Mouse (Mus musculus) liver, embryonic 12.5 days (tissue): ENCODE measurements around the gene Zmynd10. TPM values are rescaled to one million over a fixed set of nuclear protein-coding genes. Genes with fewer than 3 reads are reported as not detected.
A peak's percentile ranks its signal among the peaks of the same experiment; 100 is the strongest.

Source experiments
- ATAC-seq: fragments of 200-750 bp; cut with Nextera tagmentation; 2 replicates; pipeline ENCODE4 v1.8.0; 2017; ENCODE audit warnings: moderate number of reproducible peaks, mild to moderate bottlenecking, moderate library complexity
- H3K27ac ChIP-seq: fragments of 300-500 bp; sonication (generic); 2 replicates; pipeline ENCODE4 v1.5.1; 2016; ENCODE audit warnings: mild to moderate bottlenecking
- H3K27me3 ChIP-seq: fragments of 300-500 bp; sonication (generic); replicated peaks from 2 replicates; pipeline ENCODE4 v1.6.1; 2016; ENCODE audit warnings: mild to moderate bottlenecking, moderate library complexity
- H3K36me3 ChIP-seq: fragments of 300-500 bp; sonication (generic); 2 replicates; pipeline ENCODE4 v1.6.1; 2016; ENCODE audit warnings: mild to moderate bottlenecking, moderate library complexity
- H3K4me1 ChIP-seq: fragments of 300-500 bp; sonication (generic); 2 replicates; pipeline ENCODE4 v1.6.1; 2016
- H3K4me2 ChIP-seq: fragments of 300-500 bp; sonication (generic); 2 replicates; pipeline ENCODE4 v1.6.1; 2016; ENCODE audit warnings: mild to moderate bottlenecking, moderate library complexity
- H3K4me3 ChIP-seq: fragments of 300-500 bp; sonication (generic); 2 replicates; pipeline ENCODE4 v1.5.1; 2016; ENCODE audit warnings: mild to moderate bottlenecking, moderate library complexity
- H3K9ac ChIP-seq: fragments of 300-500 bp; sonication (generic); 2 replicates; pipeline ENCODE4 v1.6.1; 2016; ENCODE audit warnings: mild to moderate bottlenecking, moderate library complexity
- H3K9me3 ChIP-seq: fragments of 300-500 bp; sonication (generic); replicated peaks from 2 replicates; pipeline ENCODE4 v1.6.1; 2016; ENCODE audit warnings: mild to moderate bottlenecking, moderate library complexity
- WGBS: fragments of 180-500 bp; shearing (Covaris S2); methylation state at CpG from one replicate; pipeline ENCODE4 v1.1.7; 2016; ENCODE audit not compliant: insufficient replicate concordance; 5-methylcytosine and 5-hydroxymethylcytosine counted together
- polyA plus RNA-seq: library from polyadenylated mRNA; unstranded; fragments of >200 nt; fragmentation: Nextera tagmentation; extraction: Ambion mirVana; gene quantifications from 2 replicates; pipeline ENCODE4 v1.2.1, GENCODE M21; 2016

The Zmynd10 gene
- polyA plus RNA-seq, 1 experiment from 2014 or later = not detected

GRCm38 (mm10) chr9:107550491-107551116, 3.5 kb downstream of the Zmynd10 start:
- H3K36me3 ChIP-seq = no peaks in the 10 kb centered on the region
- H3K9me3 ChIP-seq = no peaks in the 10 kb centered on the region
- WGBS = 37% methylated on average over 23 of the region's 23 CpGs
- H3K9ac ChIP-seq = peak overlapping the region; percentile 76
- H3K27ac ChIP-seq = 0 out of 2 replicates have a peak overlapping the region, but pooled peaks have one; percentile 57
- peaks cover 45% of the 10 kb centered on the region for H3K27me3 ChIP-seq
- peak overlapping the region; percentile 95 for H3K4me2 ChIP-seq
- peaks cover 66% of the 10 kb centered on the region for H3K4me1 ChIP-seq
- ATAC-seq = no peak
- H3K4me3 ChIP-seq = peak overlapping the region; percentile 59

DNA sequence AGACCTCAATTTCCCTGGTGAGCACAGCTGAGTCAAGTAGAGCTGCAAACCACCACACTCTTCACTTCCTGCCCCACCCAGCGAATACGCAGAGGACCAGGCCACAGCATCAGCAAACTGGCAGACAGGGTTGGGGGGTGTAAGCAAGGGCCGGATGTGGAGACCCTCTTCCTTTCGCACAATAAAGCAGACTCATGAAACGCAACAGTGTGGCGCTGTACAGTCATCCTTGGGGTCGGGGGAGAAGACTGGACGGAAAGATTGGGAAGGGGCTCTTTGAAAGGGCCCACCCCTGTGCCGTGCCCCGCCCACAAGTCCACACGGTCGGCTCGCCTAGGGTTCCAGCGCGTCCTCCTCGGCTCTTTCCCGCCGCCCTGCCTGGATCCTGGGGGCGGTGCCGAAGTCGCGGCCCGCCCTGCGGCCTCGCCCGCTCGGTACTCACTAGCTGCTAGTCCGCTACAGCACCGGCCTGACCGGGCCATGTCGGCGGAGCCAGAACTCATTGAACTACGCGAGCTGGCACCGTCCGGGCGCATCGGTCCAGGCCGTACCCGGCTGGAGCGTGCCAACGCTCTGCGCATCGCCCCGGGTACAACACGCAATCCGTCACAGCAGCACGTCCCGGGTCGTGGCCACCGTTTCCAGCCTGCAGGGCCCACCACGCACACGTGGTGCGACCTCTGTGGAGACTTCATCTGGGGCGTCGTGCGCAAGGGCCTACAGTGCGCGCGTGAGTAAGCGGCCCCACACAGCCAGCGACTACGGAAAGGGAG, 4.2 kb downstream of the Zmynd10 start, which contains the start of gene Rassf1:
Gene Rassf1, plus strand, starts transcription at position 439 of the 773 bp plus-strand sequence.
- Histone ChIP-seq H3K9me3 (no peaks in the 10 kb centered on the region), H3K4me2 (peak within 1 kb of the TSS; percentile 95), H3K4me1 (peaks cover 66% of the 10 kb centered on the region), H3K27ac (peak within 1 kb of the TSS; percentile 57; the same call in 1 of the 2 replicates), H3K4me3 (peak within 1 kb of the TSS; percentile 59), H3K27me3 (peaks cover 45% of the 10 kb centered on the region), H3K9ac (peak within 1 kb of the TSS; percentile 76), H3K36me3 (no peaks in the 10 kb centered on the region; the same call in 1 of the 2 replicates)
- WGBS = 2% methylated on average over 63 of the region's 63 CpGs
- ATAC-seq = peak; percentile 57

DNA sequence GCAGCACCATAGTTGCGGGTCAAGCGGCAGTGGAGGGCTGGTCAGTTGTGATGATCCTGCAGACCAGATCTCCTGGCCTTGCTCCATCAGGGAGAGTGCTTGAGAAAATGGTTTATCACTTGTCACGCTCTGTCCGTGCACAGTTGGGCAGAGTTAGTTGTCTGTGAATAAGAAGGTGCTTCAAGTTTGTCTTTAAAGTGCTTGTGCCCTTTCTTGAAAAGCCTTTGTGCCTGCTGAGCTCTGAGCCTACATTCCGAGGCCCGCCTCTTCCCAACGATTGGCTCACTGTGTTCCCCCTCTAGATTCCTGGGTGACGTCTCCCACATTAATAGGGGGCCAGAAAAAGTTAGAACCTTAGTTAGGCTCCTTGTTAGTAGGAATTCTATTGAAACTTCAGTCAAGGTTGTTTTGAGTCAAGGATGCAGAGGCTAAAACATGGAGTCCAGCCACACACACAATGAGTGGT, 4.8 kb downstream of the Zmynd10 start:
- Histone ChIP-seq H3K36me3 (peaks cover 6% of the 10 kb centered on the region), H3K4me3 (peak overlapping the region; percentile 59), H3K27me3 (peaks cover 45% of the 10 kb centered on the region), H3K4me1 (peaks cover 66% of the 10 kb centered on the region), H3K4me2 (peak overlapping the region; percentile 95), H3K9ac (peak overlapping the region; percentile 76), H3K27ac (no peak overlapping the region), H3K9me3 (no peaks in the 10 kb centered on the region)
- no peak for ATAC-seq
- WGBS = 22% methylated on average over 8 of the region's 8 CpGs

DNA sequence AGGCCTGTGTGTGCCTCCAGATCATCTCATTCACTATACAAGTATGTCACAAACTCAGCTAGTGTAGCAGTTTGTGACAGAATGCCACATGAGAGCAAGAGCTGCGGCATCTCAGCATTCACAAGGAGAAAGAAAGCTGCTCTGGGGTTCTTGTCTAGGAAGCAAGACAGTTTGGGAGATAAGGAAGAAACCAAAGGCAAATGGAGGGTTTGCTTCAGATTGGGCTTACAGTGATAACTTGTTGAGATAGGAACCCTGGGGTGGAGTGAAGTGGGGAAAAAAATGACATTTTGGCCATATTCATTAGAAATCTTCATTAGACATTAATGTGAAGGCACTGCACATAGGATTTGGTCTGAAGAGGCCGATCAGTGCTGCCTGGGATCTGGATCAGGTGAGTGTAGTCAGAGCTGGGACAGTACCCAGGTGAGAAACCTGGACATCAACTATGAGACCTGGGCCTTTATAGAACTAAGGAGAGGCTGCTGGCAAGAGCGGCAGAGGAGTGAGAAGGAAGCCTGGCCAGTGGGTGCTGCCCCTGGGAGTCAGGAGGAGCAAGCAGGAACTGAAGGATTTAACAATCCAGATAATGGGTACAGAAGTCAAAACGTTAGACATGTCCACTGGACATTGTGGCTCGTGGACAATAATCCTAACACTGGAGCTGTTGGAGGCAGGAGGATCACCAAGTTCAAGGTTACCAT, 5.7 kb downstream of the Zmynd10 start:
- ATAC-seq = no peak
- peaks cover 65% of the 10 kb centered on the region for H3K4me1 ChIP-seq
- peak overlapping the region; percentile 95 for H3K4me2 ChIP-seq
- H3K27ac ChIP-seq = no peak overlapping the region
- peaks cover 15% of the 10 kb centered on the region for H3K36me3 ChIP-seq
- H3K4me3 ChIP-seq = 0 out of 2 replicates have a peak overlapping the region, but pooled peaks have one; percentile 80
- peaks cover 45% of the 10 kb centered on the region for H3K27me3 ChIP-seq
- no peak overlapping the region; the same call in 1 of the 2 replicates for H3K9ac ChIP-seq
- 61% methylated on average over 5 of the region's 5 CpGs for WGBS
- H3K9me3 ChIP-seq = no peaks in the 10 kb centered on the region

- Histone ChIP-seq H3K4me3 (peak overlapping the region; percentile 80), H3K9ac (peak overlapping the region; percentile 76), H3K4me1 (peaks cover 65% of the 10 kb centered on the region), H3K9me3 (no peaks in the 10 kb centered on the region), H3K27ac (peak overlapping the region; percentile 79), H3K4me2 (peak overlapping the region; percentile 95), H3K36me3 (peaks cover 24% of the 10 kb centered on the region), H3K27me3 (peaks cover 37% of the 10 kb centered on the region)
- 6% methylated on average over 37 of the region's 37 CpGs for WGBS
- peak; percentile 51 for ATAC-seq
These were observed 6.6 kb downstream of the Zmynd10 start for GRCm38 (mm10) chr9:107553541-107554318.

DNA sequence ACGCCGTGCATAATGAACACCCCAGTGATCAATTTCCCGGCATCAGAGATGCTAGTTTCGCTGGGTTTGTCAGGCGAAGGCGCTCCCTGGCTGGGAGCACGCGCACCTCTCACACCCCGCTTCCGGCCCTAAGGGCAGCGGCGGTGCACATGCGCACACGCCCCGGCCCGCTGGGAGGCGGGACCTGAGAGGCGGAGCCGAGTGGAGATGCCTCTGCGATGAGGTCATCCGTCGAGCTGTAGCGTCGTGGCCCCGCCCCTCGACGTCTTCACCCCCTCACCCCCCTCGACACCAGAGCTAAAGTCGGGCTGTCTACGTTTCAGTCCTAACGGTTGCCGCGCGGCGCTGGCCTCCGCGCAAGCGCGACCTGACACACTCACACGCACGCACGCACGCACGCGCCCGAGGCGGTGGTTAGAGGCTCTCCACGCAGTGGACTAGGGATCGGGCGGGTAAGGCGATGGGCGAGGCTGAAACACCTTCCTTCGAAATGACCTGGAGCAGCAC, 7.3 kb downstream of the Zmynd10 start:
- Histone ChIP-seq H3K36me3 (peaks cover 30% of the 10 kb centered on the region), H3K9ac (peak overlapping the region; percentile 93), H3K9me3 (no peaks in the 10 kb centered on the region), H3K27ac (peak overlapping the region; percentile 96), H3K27me3 (peaks cover 31% of the 10 kb centered on the region), H3K4me1 (peaks cover 65% of the 10 kb centered on the region), H3K4me3 (peak overlapping the region; percentile 80), H3K4me2 (peak overlapping the region; percentile 95)
- WGBS = under 1% methylated on average over 53 of the region's 53 CpGs
- peak; percentile 89 for ATAC-seq

GRCm38 (mm10) chr9:107555031-107555457, 7.9 kb downstream of the Zmynd10 start:
- peak; percentile 14 for ATAC-seq
- Histone ChIP-seq H3K27ac (peak overlapping the region; percentile 96), H3K4me1 (peaks cover 65% of the 10 kb centered on the region), H3K36me3 (peaks cover 37% of the 10 kb centered on the region), H3K27me3 (peaks cover 25% of the 10 kb centered on the region), H3K4me2 (peak overlapping the region; percentile 95), H3K9me3 (no peaks in the 10 kb centered on the region), H3K9ac (peak overlapping the region; percentile 93), H3K4me3 (peak overlapping the region; percentile 80)
- 0% methylated on average over 23 of the region's 23 CpGs for WGBS

DNA sequence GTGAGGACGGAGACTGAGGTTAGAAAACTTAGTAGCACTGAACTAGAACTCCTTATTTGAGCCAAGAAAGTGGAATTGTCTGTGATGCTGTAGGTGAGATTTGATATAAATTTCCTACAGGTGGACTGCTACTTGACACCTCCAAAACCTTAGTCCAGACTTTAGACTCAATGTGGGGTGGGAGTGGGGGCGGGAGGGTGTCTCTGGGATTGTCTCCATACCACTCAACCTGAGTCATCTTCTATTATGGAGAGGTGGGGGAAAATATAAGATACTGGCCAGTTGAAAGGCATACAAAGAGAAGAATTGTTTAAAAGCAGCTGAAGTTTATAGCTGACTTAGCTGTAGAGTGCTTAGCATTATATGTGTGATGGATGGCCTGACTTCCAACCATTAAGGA, 8.6 kb downstream of the Zmynd10 start:
- H3K27me3 ChIP-seq = peaks cover 18% of the 10 kb centered on the region
- H3K9me3 ChIP-seq = no peaks in the 10 kb centered on the region
- 38% methylated on average over 2 of the region's 2 CpGs for WGBS
- H3K9ac ChIP-seq = peak overlapping the region; percentile 93
- H3K4me1 ChIP-seq = peaks cover 59% of the 10 kb centered on the region
- ATAC-seq = no peak
- H3K4me3 ChIP-seq = peak overlapping the region; percentile 80
- H3K27ac ChIP-seq = peak overlapping the region; percentile 96
- peak overlapping the region; percentile 95 for H3K4me2 ChIP-seq
- peaks cover 44% of the 10 kb centered on the region for H3K36me3 ChIP-seq

DNA sequence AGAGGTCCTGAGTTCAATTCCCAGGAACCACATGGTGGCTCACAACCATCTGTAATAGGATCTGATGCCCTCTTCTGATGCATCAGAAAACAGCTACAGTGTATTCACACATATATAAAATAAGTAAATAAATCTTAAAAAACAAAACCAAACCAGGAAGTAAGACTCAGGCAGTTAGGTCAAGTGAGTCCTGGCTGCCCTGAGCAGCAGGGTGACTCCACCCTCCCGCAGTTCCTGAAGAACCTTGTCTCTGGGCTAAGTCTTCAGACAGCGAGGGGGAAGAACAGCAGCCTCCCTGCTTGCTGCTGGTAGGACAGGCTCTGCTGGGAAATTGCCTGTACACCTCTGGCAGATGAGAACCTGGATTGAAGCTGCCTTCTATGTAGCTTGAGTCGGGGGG, 9.2 kb downstream of the Zmynd10 start:
- WGBS = 40% methylated on average over 3 of the region's 3 CpGs
- Histone ChIP-seq H3K9ac (peak overlapping the region; percentile 93), H3K36me3 (peaks cover 50% of the 10 kb centered on the region), H3K4me1 (peaks cover 52% of the 10 kb centered on the region), H3K4me3 (peak overlapping the region; percentile 80), H3K4me2 (peak overlapping the region; percentile 95), H3K27me3 (peaks cover 12% of the 10 kb centered on the region; the same call in 1 of the 2 replicates), H3K9me3 (no peaks in the 10 kb centered on the region), H3K27ac (peak overlapping the region; percentile 96)
- ATAC-seq = no peak

DNA sequence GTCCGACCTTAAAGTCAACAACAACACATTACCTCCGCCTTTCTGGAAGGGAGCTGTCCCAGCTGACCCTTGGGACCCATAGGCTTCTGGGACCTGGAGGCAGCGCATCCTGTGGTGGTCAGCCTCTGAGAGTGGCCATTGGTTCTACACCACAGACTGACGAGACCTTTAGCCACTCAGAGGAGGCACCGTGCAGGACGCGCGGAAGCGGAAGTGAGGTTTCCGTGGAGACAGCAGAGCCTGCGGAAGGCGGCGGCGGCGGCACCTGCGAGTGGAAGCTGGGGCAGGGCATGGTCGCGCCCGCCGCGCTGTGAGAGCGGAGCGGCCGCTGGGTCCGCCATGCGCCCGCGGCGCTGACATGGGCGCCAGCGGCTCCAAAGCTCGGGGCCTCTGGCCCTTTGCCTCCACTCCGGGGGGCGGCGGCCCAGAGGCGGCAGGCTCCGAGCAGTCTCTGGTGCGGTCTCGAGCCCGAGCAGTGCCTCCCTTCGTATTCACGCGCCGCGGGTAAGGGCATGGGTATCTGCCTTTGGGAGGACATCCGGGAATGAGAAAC, 16.0 kb downstream of the Zmynd10 start, which contains the start of gene Tusc2:
Gene Tusc2, plus strand, starts transcription at position 227 of the 553 bp plus-strand sequence.
- Histone ChIP-seq H3K4me1 (peaks cover 60% of the 10 kb centered on the region), H3K4me3 (peak within 1 kb of the TSS; percentile 87), H3K27ac (peak within 1 kb of the TSS; percentile 89), H3K27me3 (no peaks in the 10 kb centered on the region), H3K9ac (peak within 1 kb of the TSS; percentile 91), H3K4me2 (peak within 1 kb of the TSS; percentile 82), H3K36me3 (peaks cover 60% of the 10 kb centered on the region), H3K9me3 (no peaks in the 10 kb centered on the region)
- under 1% methylated on average over 35 of the region's 46 CpGs for WGBS
- ATAC-seq = peak; percentile 96
